Mouse (Mus musculus) kidney, postnatal 0 days (tissue): ENCODE measurements at regions not wholly inside any gene's neighbourhood (a gene's known extent, or its start where the extent isn't known, plus 50 kb on each side); places are given as distances from the start of the nearest gene placed in this dataset.

ENCODE experiments used
- ATAC-seq: fragments of 200-750 bp; cut with Nextera tagmentation; replicated peaks from 2 replicates; pipeline ENCODE4 v1.8.0; 2017; ENCODE audit warnings: low read depth, moderate number of reproducible peaks, moderate TSS enrichment, moderate library complexity; ENCODE audit not compliant: low FRiP score
- DNase-seq: peaks from one replicate; pipeline ENCODE4 v3.0.0-alpha.2; 2016; ENCODE audit warnings: low spot score
- H3K27ac ChIP-seq: fragments of 300-500 bp; sonication (generic); 2 replicates; pipeline ENCODE4 v1.5.1; 2014; ENCODE audit warnings: mild to moderate bottlenecking
- H3K27me3 ChIP-seq: fragments of 300-500 bp; sonication (generic); 2 replicates; pipeline ENCODE4 v1.6.1; 2014; ENCODE audit warnings: low read length, mixed read lengths; ENCODE audit not compliant: insufficient read depth
- H3K36me3 ChIP-seq: fragments of 300-500 bp; sonication (generic); 2 replicates; pipeline ENCODE4 v1.6.1; 2014; ENCODE audit warnings: low read length, mixed read lengths; ENCODE audit not compliant: insufficient read depth
- H3K4me1 ChIP-seq: fragments of 300-500 bp; sonication (generic); replicated peaks from 2 replicates; pipeline ENCODE4 v1.6.1; 2014; ENCODE audit warnings: antibody characterized with exemption, low read length, mixed read lengths; ENCODE audit not compliant: insufficient read depth
- H3K4me2 ChIP-seq: fragments of 300-500 bp; sonication (generic); 2 replicates; pipeline ENCODE4 v1.6.1; 2014; ENCODE audit warnings: mild to moderate bottlenecking, low read length, moderate library complexity, mixed read lengths
- H3K4me3 ChIP-seq: fragments of 300-500 bp; sonication (generic); replicated peaks from 2 replicates; pipeline ENCODE4 v1.5.1; 2014; ENCODE audit warnings: low read depth, low read length
- H3K9ac ChIP-seq: fragments of 300-500 bp; sonication (generic); 2 replicates; pipeline ENCODE4 v1.6.1; 2014; ENCODE audit warnings: low read depth, low read length
- H3K9me3 ChIP-seq: fragments of 300-500 bp; sonication (generic); replicated peaks from 2 replicates; pipeline ENCODE4 v1.6.1; 2016; ENCODE audit warnings: low read length, inconsistent platforms, mixed read lengths
- CTCF ChIP-seq: IDR thresholded peaks from 2 replicates; pipeline ENCODE4 v1.5.1; 2016; ENCODE audit warnings: antibody characterized with exemption, low read depth, mild to moderate bottlenecking, moderate library complexity
- WGBS: fragments of 180-500 bp; shearing (Covaris S2); extraction: QIAGEN DNeasy Blood & Tissue Kit; methylation state at CpG from one replicate; pipeline ENCODE4 v1.1.7; 2014; 5-methylcytosine and 5-hydroxymethylcytosine counted together

GRCm38 (mm10) chr3:34531836-34532235 lies 118.4 kb upstream of the Sox2 start:
- WGBS, result 57% methylated on average over 7 of the region's 7 CpGs
- Histone ChIP-seq H3K27ac (no peak overlapping the region), H3K9me3 (no peaks in the 10 kb centered on the region), H3K4me3 (no peak overlapping the region), H3K9ac (no peak overlapping the region), H3K36me3 (no peaks in the 10 kb centered on the region), H3K4me1 (no peaks in the 10 kb centered on the region), H3K27me3 (no peaks in the 10 kb centered on the region), H3K4me2 (no peak overlapping the region)
- no peak for TF ChIP-seq CTCF
- DNase-seq (peak; percentile 19), ATAC-seq (no peak)

- Histone ChIP-seq H3K9ac (no peak overlapping the region), H3K27ac (no peak overlapping the region), H3K36me3 (no peaks in the 10 kb centered on the region), H3K4me3 (no peak overlapping the region), H3K4me1 (no peaks in the 10 kb centered on the region), H3K4me2 (no peak overlapping the region), H3K27me3 (no peaks in the 10 kb centered on the region), H3K9me3 (no peaks in the 10 kb centered on the region)
- no peak for TF ChIP-seq CTCF
- ATAC-seq (no peak), DNase-seq (no peak)
Measured at GRCm38 (mm10) chr3:34527546-34527945, 122.7 kb upstream of the Sox2 start.

- Histone ChIP-seq H3K4me2 (no peak overlapping the region), H3K27me3 (no peaks in the 10 kb centered on the region), H3K4me3 (no peak overlapping the region), H3K27ac (no peak overlapping the region), H3K9ac (no peak overlapping the region), H3K9me3 (no peaks in the 10 kb centered on the region), H3K36me3 (no peaks in the 10 kb centered on the region), H3K4me1 (no peaks in the 10 kb centered on the region)
- 84% methylated on average over 5 of the region's 5 CpGs for WGBS
- ATAC-seq (no peak), DNase-seq (no peak)
- TF ChIP-seq CTCF, result no peak
Measured at GRCm38 (mm10) chr3:34525730-34526129, 124.5 kb upstream of the Sox2 start.

GRCm38 (mm10) chr3:34522054-34522684 lies 128.0 kb upstream of the Sox2 start:
- DNase-seq (no peak), ATAC-seq (no peak)
- Histone ChIP-seq H3K4me2 (no peak overlapping the region), H3K27ac (no peak overlapping the region), H3K27me3 (no peaks in the 10 kb centered on the region), H3K4me3 (no peak overlapping the region), H3K9ac (no peak overlapping the region), H3K36me3 (no peaks in the 10 kb centered on the region), H3K9me3 (no peaks in the 10 kb centered on the region), H3K4me1 (no peaks in the 10 kb centered on the region)
- TF ChIP-seq CTCF, result no peak
- 80% methylated on average over 6 of the region's 6 CpGs for WGBS

GRCm38 (mm10) chr3:34521357-34522053 lies 128.7 kb upstream of the Sox2 start:
- no peaks in the 10 kb centered on the region for H3K36me3 ChIP-seq
- ATAC-seq (no peak), DNase-seq (no peak)
- H3K4me2 ChIP-seq, result no peak overlapping the region
- H3K27me3 ChIP-seq, result no peaks in the 10 kb centered on the region
- no peaks in the 10 kb centered on the region for H3K9me3 ChIP-seq
- H3K4me3 ChIP-seq, result no peak overlapping the region
- WGBS, result 80% methylated on average over 14 of the region's 14 CpGs
- no peak overlapping the region for H3K27ac ChIP-seq
- H3K4me1 ChIP-seq, result no peaks in the 10 kb centered on the region
- H3K9ac ChIP-seq, result no peak overlapping the region
- no peak for TF ChIP-seq CTCF

GRCm38 (mm10) chr3:34512503-34513145 lies 137.6 kb upstream of the Sox2 start:
- DNase-seq, result no peak
- Histone ChIP-seq H3K4me1 (no peaks in the 10 kb centered on the region), H3K9me3 (peaks cover 6% of the 10 kb centered on the region; the same call in 1 of the 2 replicates), H3K4me2 (no peak overlapping the region), H3K9ac (no peak overlapping the region), H3K27ac (no peak overlapping the region), H3K27me3 (no peaks in the 10 kb centered on the region), H3K36me3 (no peaks in the 10 kb centered on the region), H3K4me3 (no peak overlapping the region)
- 83% methylated on average over 13 of the region's 13 CpGs for WGBS
- no peak for TF ChIP-seq CTCF
- ATAC-seq, result no peak
